Mouse (Mus musculus): Measurements from ENCODE around the gene Klhdc7a. TPM values are rescaled to one million over a fixed set of nuclear protein-coding genes. Genes with fewer than 3 reads are reported as not detected.

The Klhdc7a gene
- polyA plus RNA-seq, 1 experiment from 2014 or later = 0.03 TPM

DNA sequence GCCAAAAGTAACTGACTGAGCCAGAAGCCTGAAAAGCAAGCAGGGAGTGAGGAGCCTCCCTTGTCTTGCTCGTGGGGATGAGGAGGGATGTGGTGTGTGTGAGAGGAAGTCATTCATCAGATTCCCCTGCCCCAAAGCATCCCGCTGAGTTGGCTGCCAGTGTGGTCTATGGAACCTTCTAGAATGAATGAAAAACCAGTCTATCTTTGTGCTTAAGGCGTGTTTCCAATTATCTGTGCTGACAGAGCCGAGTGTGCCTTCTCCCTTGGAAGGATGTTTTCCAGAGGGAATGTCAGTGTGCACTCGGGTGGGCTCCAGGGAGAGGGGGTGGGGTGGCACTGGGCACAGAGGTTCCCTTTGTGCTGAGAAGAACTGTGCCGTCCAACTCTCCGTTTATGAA, 19.2 kb downstream of the Klhdc7a start:
- H3K9me3 ChIP-seq (ENCODE audit: control insufficient read depth, low read length) = no peaks in the 10 kb centered on the region
- 33% methylated on average over 7 of the region's 7 CpGs for WGBS
- H3K27ac ChIP-seq (ENCODE audit: low read depth, low read length) = no peak overlapping the region
- DNase-seq (ENCODE audit: low spot score) = no peak
- H3K4me1 ChIP-seq (replicated peaks; ENCODE audit: control insufficient read depth, insufficient read depth, low read length) = no peaks in the 10 kb centered on the region
- H3K4me3 ChIP-seq (ENCODE audit: low read depth, low read length) = no peak overlapping the region
- ATAC-seq (replicated peaks; ENCODE audit: low FRiP score) = no peak
- no peaks in the 10 kb centered on the region for H3K36me3 ChIP-seq (ENCODE audit: control insufficient read depth, insufficient read depth, low read length)
- H3K9ac ChIP-seq (ENCODE audit: low read depth, low read length) = no peak overlapping the region
- no peak overlapping the region for H3K4me2 ChIP-seq
- H3K27me3 ChIP-seq (replicated peaks; ENCODE audit: control insufficient read depth, insufficient read depth, low read length) = no peaks in the 10 kb centered on the region

DNA sequence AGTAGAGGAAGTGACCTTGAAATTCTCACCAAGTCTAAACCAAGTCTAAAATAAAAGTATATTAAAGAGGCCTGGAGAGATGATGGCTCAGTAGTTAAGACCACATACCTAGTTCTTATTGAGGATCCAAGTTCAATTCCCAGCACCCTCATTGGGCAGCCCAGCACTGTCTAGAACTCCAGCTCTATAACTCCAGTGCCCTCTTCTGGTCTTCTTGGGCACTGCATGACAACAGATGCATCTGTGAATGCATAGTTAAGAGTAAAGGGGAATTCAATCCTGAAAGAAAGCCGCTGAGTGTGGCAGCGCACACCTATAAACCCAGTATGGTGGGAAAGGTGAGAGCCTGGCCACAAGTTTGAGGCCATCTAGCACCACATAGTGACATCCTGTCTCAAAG, 20.5 kb downstream of the Klhdc7a start:
- WGBS = 88% methylated on average over 2 of the region's 2 CpGs

DNA sequence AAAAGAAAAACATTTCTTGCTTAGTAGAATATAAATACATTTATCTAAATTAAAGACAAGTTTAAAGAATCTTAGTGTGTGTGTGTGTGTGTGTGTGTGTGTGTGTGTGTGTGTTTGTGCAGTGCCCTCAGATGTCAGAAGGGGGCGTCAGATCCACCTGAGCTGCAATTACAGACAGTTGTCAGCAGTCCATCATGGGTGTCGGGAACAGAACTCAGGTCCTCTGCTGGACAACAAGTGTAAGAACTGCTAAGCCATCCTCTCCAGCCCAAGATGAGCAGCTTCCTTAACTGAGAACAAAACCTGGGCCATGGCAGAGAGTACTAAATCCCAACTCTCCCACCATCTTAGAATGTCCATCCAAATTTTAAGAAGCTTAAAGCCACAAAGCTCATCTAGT, 26.0 kb downstream of the Klhdc7a start:
- WGBS = 75% methylated on average over 2 of the region's 2 CpGs
- H3K27me3 ChIP-seq (replicated peaks; ENCODE audit: control insufficient read depth, insufficient read depth, low read length) = no peaks in the 10 kb centered on the region
- H3K4me1 ChIP-seq (replicated peaks; ENCODE audit: control insufficient read depth, insufficient read depth, low read length) = no peaks in the 10 kb centered on the region
- H3K4me3 ChIP-seq (ENCODE audit: low read depth, low read length) = no peak overlapping the region
- no peak overlapping the region for H3K4me2 ChIP-seq
- ATAC-seq (replicated peaks; ENCODE audit: low FRiP score) (no peak), DNase-seq (ENCODE audit: low spot score) (no peak)
- H3K36me3 ChIP-seq (ENCODE audit: control insufficient read depth, insufficient read depth, low read length) = no peaks in the 10 kb centered on the region
- H3K9ac ChIP-seq (ENCODE audit: low read depth, low read length) = no peak overlapping the region
- H3K9me3 ChIP-seq (ENCODE audit: control insufficient read depth, low read length) = 0 out of 2 replicates have a peak, but pooled peaks cover 2% of the 10 kb centered on the region
- H3K27ac ChIP-seq (ENCODE audit: low read depth, low read length) = no peak overlapping the region

More for the DNA sequence above, 20.5 kb downstream of the Klhdc7a start:
- Histone ChIP-seq H3K4me2 (no peak overlapping the region), H3K4me3 (ENCODE audit: low read depth, low read length) (no peak overlapping the region), H3K36me3 (ENCODE audit: control insufficient read depth, insufficient read depth, low read length) (no peaks in the 10 kb centered on the region), H3K9me3 (ENCODE audit: control insufficient read depth, low read length) (no peaks in the 10 kb centered on the region), H3K27me3 (replicated peaks; ENCODE audit: control insufficient read depth, insufficient read depth, low read length) (no peaks in the 10 kb centered on the region), H3K4me1 (replicated peaks; ENCODE audit: control insufficient read depth, insufficient read depth, low read length) (no peaks in the 10 kb centered on the region), H3K9ac (ENCODE audit: low read depth, low read length) (no peak overlapping the region), H3K27ac (ENCODE audit: low read depth, low read length) (no peak overlapping the region)
- ATAC-seq (replicated peaks; ENCODE audit: low FRiP score) (no peak), DNase-seq (ENCODE audit: low spot score) (no peak)

DNA sequence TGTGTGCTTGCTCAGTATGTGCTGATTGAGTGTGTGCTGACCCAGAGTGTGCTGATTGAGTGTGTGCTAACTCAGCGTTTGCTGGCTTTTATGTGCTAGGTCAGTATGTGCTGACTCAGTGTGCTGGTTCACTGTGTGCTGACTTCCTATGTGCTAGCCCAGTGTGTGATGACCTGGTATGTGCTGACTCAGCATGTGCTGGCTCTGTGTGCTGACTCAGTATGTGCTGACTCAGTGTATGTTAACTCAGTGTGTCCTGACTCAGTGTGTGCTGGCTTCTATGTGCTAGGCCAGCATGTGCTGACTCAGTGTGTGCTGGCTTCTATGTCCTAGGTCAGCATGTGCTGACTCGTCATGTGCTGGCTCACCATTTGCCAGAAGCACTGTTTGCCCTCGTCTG, 32.3 kb downstream of the Klhdc7a start:
- H3K27ac ChIP-seq (ENCODE audit: low read depth, low read length) = no peak overlapping the region
- H3K4me3 ChIP-seq (ENCODE audit: low read depth, low read length) = no peak overlapping the region
- 0 out of 2 replicates have a peak, but pooled peaks cover 2% of the 10 kb centered on the region for H3K9me3 ChIP-seq (ENCODE audit: control insufficient read depth, low read length)
- DNase-seq (ENCODE audit: low spot score) (no peak), ATAC-seq (replicated peaks; ENCODE audit: low FRiP score) (no peak)
- WGBS = 67% methylated on average over 3 of the region's 3 CpGs
- H3K9ac ChIP-seq (ENCODE audit: low read depth, low read length) = no peak overlapping the region
- H3K4me1 ChIP-seq (replicated peaks; ENCODE audit: control insufficient read depth, insufficient read depth, low read length) = no peaks in the 10 kb centered on the region
- no peaks in the 10 kb centered on the region for H3K36me3 ChIP-seq (ENCODE audit: control insufficient read depth, insufficient read depth, low read length)
- H3K4me2 ChIP-seq = no peak overlapping the region
- peaks cover 4% of the 10 kb centered on the region for H3K27me3 ChIP-seq (replicated peaks; ENCODE audit: control insufficient read depth, insufficient read depth, low read length)

DNA sequence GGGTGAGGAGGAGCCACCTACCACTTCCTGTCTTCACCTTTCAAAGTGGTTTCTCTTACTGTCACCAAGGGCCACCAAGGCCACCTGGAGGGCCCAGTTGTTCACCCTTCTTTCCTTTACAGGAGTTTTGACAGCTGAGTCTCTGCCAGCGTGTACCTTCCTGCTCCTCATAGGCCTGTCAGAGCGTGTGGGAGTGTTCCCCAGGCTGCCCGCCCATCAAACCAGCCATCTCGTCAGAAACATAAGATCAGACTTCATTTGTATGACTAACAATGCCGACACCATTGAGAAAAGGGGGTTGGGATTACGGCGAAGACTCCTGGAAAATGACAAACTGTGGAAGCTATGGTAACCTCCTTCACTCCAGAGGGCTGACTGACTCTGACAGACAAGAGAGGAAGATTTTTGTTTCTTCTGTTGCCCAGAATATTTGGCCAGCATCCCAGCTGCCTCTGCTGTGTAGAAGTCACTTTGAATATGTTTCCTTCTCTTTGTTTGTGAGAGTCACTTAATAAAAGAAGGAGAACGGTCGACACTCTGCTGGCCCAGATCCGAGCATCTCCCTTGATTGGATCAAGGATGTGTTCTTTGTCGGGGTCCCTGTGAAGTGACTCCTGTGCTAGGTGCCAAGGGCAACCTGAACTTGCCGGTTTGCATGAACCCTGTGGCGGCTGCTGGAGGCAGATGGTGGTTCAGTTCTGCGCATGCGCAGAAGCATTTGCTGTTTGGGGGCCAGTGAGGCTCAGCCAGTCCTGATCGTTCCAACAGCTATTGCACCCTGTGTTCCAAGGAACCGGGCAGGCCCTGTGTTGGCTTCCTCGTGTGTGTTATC, 34.6 kb downstream of the Klhdc7a start:
- DNase-seq (ENCODE audit: low spot score) = no peak
- no peak overlapping the region for H3K27ac ChIP-seq (ENCODE audit: low read depth, low read length)
- peaks cover 4% of the 10 kb centered on the region for H3K27me3 ChIP-seq (replicated peaks; ENCODE audit: control insufficient read depth, insufficient read depth, low read length)
- no peak for ATAC-seq (replicated peaks; ENCODE audit: low FRiP score)
- H3K4me3 ChIP-seq (ENCODE audit: low read depth, low read length) = no peak overlapping the region
- WGBS = 76% methylated on average over 18 of the region's 18 CpGs
- H3K9me3 ChIP-seq (ENCODE audit: control insufficient read depth, low read length) = no peaks in the 10 kb centered on the region
- H3K4me2 ChIP-seq = no peak overlapping the region
- H3K4me1 ChIP-seq (replicated peaks; ENCODE audit: control insufficient read depth, insufficient read depth, low read length) = no peaks in the 10 kb centered on the region
- no peak overlapping the region for H3K9ac ChIP-seq (ENCODE audit: low read depth, low read length)
- H3K36me3 ChIP-seq (ENCODE audit: control insufficient read depth, insufficient read depth, low read length) = no peaks in the 10 kb centered on the region

DNA sequence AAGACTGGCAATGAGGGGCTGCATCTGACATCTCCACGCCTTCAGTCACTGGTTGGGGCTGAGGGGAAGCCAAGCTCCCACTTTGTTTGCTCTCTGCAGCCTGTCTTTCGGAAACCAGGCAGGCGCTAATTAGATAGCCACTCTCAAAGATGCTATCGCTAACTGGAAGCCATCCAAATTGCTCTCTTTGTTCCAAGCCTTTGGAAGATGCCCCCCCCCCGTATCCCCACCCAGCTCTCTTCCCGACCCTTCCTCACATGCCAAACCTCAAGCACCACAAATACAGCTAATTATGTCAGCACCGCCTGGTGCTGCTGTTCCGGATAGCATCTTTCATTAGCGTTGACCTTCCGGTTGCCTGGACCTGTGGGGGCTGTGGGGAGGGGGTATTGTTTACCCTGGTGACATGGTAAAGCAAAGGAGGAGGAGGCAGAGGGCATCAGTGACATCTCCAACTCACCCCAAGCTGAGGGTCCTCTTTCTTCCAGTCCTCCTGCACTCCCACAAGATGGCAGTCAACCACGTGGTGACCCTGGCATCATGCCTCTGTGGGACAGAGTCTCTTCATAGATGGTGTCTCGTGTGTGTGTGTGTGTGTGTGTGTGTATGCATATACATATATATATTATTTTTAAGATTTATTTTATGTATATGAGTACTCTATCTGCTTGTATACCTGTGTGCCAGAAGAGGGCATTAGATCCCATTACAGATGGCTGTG, 35.9 kb downstream of the Klhdc7a start:
- H3K27me3 ChIP-seq (replicated peaks; ENCODE audit: control insufficient read depth, insufficient read depth, low read length) = peaks cover 7% of the 10 kb centered on the region
- WGBS = 28% methylated on average over 12 of the region's 12 CpGs

DNA sequence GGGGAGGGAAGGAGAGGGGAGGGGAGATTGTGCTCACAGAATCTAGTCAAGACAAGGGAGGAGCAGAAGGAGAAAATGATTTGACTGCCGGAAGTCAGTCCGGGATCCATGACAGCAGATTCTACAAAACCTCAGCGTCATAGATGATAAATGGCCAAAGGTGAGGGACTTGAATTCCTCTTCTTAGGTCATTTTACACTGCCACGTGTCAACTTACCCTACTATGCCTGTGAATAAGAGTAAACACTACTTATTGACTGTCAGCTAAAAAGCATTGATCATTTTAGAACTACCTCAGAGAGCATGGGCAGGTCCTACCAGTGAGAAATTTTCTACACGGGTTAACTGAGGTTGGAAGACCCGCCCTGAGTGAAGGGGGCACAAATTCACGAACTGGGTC, 36.9 kb downstream of the Klhdc7a start:
- DNase-seq (ENCODE audit: low spot score) (no peak), ATAC-seq (replicated peaks; ENCODE audit: low FRiP score) (no peak)
- Histone ChIP-seq H3K9me3 (ENCODE audit: control insufficient read depth, low read length) (no peaks in the 10 kb centered on the region), H3K36me3 (ENCODE audit: control insufficient read depth, insufficient read depth, low read length) (no peaks in the 10 kb centered on the region), H3K9ac (ENCODE audit: low read depth, low read length) (no peak overlapping the region), H3K4me1 (replicated peaks; ENCODE audit: control insufficient read depth, insufficient read depth, low read length) (no peaks in the 10 kb centered on the region), H3K4me3 (ENCODE audit: low read depth, low read length) (no peak overlapping the region), H3K4me2 (no peak overlapping the region), H3K27ac (ENCODE audit: low read depth, low read length) (no peak overlapping the region), H3K27me3 (replicated peaks; ENCODE audit: control insufficient read depth, insufficient read depth, low read length) (peaks cover 16% of the 10 kb centered on the region)
- 30% methylated on average over 7 of the region's 7 CpGs for WGBS

More for the DNA sequence above, 35.9 kb downstream of the Klhdc7a start:
- DNase-seq (ENCODE audit: low spot score) (no peak), ATAC-seq (replicated peaks; ENCODE audit: low FRiP score) (no peak)
- H3K4me3 ChIP-seq (ENCODE audit: low read depth, low read length) = no peak overlapping the region
- no peak overlapping the region for H3K27ac ChIP-seq (ENCODE audit: low read depth, low read length)
- no peaks in the 10 kb centered on the region for H3K9me3 ChIP-seq (ENCODE audit: control insufficient read depth, low read length)
- H3K4me1 ChIP-seq (replicated peaks; ENCODE audit: control insufficient read depth, insufficient read depth, low read length) = no peaks in the 10 kb centered on the region
- H3K4me2 ChIP-seq = no peak overlapping the region
- no peaks in the 10 kb centered on the region for H3K36me3 ChIP-seq (ENCODE audit: control insufficient read depth, insufficient read depth, low read length)
- H3K9ac ChIP-seq (ENCODE audit: low read depth, low read length) = no peak overlapping the region

DNA sequence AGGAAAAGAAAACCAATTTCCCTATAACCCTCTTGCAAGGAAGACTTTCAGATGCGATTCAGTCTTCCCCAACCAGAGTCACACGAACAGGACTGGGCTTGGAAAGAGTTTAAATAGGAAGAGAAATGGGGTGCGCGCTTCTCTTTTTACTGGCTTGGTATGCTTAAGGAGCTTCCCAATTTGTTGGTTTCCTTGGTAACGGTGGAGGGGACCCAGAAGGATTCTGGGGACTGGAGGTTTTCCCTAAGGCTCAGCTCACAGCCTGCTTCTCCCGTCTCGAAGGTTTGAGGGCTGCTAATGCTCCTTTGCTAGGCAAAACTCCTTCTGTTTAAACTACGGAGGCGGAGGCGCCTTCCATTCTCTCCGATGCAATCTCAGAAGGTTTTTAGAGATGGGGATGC, 41.7 kb downstream of the Klhdc7a start:
- H3K27me3 ChIP-seq (replicated peaks; ENCODE audit: control insufficient read depth, insufficient read depth, low read length) = peaks cover 25% of the 10 kb centered on the region
- no peaks in the 10 kb centered on the region for H3K36me3 ChIP-seq (ENCODE audit: control insufficient read depth, insufficient read depth, low read length)
- no peak overlapping the region for H3K4me3 ChIP-seq (ENCODE audit: low read depth, low read length)
- H3K9ac ChIP-seq (ENCODE audit: low read depth, low read length) = no peak overlapping the region
- H3K4me2 ChIP-seq = peak overlapping the region; percentile 29; the same call in 1 of the 2 replicates
- H3K27ac ChIP-seq (ENCODE audit: low read depth, low read length) = no peak overlapping the region
- no peaks in the 10 kb centered on the region for H3K4me1 ChIP-seq (replicated peaks; ENCODE audit: control insufficient read depth, insufficient read depth, low read length)
- DNase-seq (ENCODE audit: low spot score) (no peak), ATAC-seq (replicated peaks; ENCODE audit: low FRiP score) (no peak)
- no peaks in the 10 kb centered on the region for H3K9me3 ChIP-seq (ENCODE audit: control insufficient read depth, low read length)
- WGBS = 7% methylated on average over 11 of the region's 11 CpGs
